Mouse (Mus musculus) liver, embryonic 13.5 days (tissue): ENCODE measurements around the gene Kctd3. TPM values are rescaled to one million over a fixed set of nuclear protein-coding genes. Genes with fewer than 3 reads are reported as not detected.

Source experiments
- ATAC-seq: fragments of 200-750 bp; cut with Nextera tagmentation; 2 replicates; pipeline ENCODE4 v1.8.0; 2017; ENCODE audit warnings: low read depth, mild to moderate bottlenecking, moderate number of reproducible peaks, moderate library complexity
- DNase-seq: peaks from one replicate; pipeline ENCODE4 v3.0.0; 2022
- H3K27ac ChIP-seq: fragments of 300-500 bp; sonication (generic); 2 replicates; pipeline ENCODE4 v1.5.1; 2015; ENCODE audit warnings: moderate library complexity, mild to moderate bottlenecking, inconsistent platforms
- H3K27me3 ChIP-seq: fragments of 300-500 bp; sonication (generic); 2 replicates; pipeline ENCODE4 v1.6.1; 2015; ENCODE audit warnings: mild to moderate bottlenecking, inconsistent platforms
- H3K36me3 ChIP-seq: fragments of 300-500 bp; sonication (generic); 2 replicates; pipeline ENCODE4 v1.6.1; 2015; ENCODE audit warnings: mild to moderate bottlenecking, inconsistent platforms
- H3K4me1 ChIP-seq: fragments of 300-500 bp; sonication (generic); replicated peaks from 2 replicates; pipeline ENCODE4 v1.6.1; 2015; ENCODE audit warnings: inconsistent platforms
- H3K4me2 ChIP-seq: fragments of 300-500 bp; sonication (generic); 2 replicates; pipeline ENCODE4 v1.6.1; 2015; ENCODE audit warnings: inconsistent platforms, mild to moderate bottlenecking, moderate library complexity
- H3K4me3 ChIP-seq: fragments of 300-500 bp; sonication (generic); replicated peaks from 2 replicates; pipeline ENCODE4 v1.5.1; 2015; ENCODE audit warnings: mild to moderate bottlenecking, inconsistent platforms
- H3K9ac ChIP-seq: fragments of 300-500 bp; sonication (generic); 2 replicates; pipeline ENCODE4 v1.6.1; 2015; ENCODE audit warnings: mild to moderate bottlenecking, inconsistent platforms
- H3K9me3 ChIP-seq: fragments of 300-500 bp; sonication (generic); replicated peaks from 2 replicates; pipeline ENCODE4 v1.6.1; 2016; ENCODE audit warnings: inconsistent platforms
- WGBS: fragments of 180-500 bp; shearing (Covaris S2); methylation state at CpG from one replicate; pipeline ENCODE4 v1.1.7; 2015; ENCODE audit not compliant: insufficient replicate concordance; 5-methylcytosine and 5-hydroxymethylcytosine counted together
- polyA plus RNA-seq: library from polyadenylated mRNA; unstranded; fragments of >200 nt; fragmentation: Nextera tagmentation; extraction: Ambion mirVana; gene quantifications from 2 replicates; pipeline ENCODE4 v1.2.1, GENCODE M21; 2015

Kctd3 gene
- polyA plus RNA-seq, result 10.2 and 11.2 TPM in 2 replicates

DNA sequence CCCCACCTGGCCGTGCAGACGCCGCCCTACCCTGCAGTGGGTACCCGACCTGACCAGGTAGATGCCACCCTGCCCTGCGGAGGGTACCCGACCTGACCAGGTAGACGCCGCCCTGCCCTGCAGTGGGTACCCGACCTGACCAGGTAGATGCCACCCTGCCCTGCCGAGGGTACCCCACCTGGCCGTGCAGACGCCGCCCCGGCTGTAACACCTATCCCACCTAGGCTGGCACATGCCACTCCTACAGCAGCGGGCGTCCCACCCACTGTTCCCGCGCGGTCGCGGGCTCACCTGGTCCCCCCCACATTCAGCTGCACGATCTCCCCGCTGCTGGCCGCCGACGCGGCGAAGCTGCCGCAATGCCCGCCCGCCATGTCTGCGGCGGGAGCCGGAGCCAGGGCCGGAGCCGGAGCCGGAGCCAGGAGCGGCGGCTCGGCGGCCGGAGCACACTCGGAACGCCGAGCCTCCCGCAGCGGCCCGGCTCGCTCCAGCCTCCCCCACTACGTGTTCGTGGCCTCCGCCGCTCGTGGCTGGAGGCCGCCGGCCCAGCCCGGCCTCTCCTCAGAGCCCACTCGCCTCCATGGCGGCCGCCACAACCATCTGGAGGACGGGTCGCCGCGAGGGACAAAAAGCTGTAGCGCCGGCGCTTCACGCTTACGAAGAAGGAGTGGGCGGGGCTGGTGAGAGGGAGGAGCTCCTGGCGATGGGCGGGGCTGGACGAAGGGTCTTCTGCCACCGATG is at the start of gene Kctd3:
Gene Kctd3 (minus strand): TSS at position 603 of the 741 bp plus-strand sequence.
- Histone ChIP-seq H3K4me3 (peak within 1 kb of the TSS; percentile 96), H3K9ac (peak within 1 kb of the TSS; percentile 95), H3K4me1 (peaks cover 30% of the 10 kb centered on the region), H3K36me3 (peaks cover 8% of the 10 kb centered on the region; the same call in 1 of the 2 replicates), H3K4me2 (peak within 1 kb of the TSS; percentile 85), H3K9me3 (no peaks in the 10 kb centered on the region), H3K27me3 (peaks cover 7% of the 10 kb centered on the region; the same call in 1 of the 2 replicates), H3K27ac (peak within 1 kb of the TSS; percentile 69)
- under 1% methylated on average over 74 of the region's 74 CpGs for WGBS
- peak; percentile 86 for DNase-seq
- peak; percentile 89 for ATAC-seq

DNA sequence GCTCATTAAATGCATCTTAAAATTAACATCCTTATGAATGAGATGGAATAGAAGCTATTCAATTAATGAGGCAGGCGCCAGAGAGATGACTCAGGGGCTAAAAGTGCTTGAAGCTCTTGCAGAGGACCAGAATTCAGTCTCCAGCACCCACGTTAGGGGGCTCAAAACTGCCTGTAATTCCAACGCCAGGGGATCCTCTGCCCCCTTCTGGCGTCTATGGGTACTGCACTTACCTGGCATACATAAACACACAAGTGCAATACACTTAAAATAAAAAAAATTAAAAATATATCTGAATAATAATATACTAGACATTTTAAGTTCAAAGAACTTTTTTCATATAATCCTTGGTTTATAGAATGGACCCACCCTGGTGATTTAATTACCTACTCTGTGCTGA is 49.8 kb upstream of the Kctd3 start:
- Histone ChIP-seq H3K9ac (no peak overlapping the region), H3K27me3 (no peaks in the 10 kb centered on the region), H3K27ac (no peak overlapping the region), H3K36me3 (no peaks in the 10 kb centered on the region), H3K4me1 (no peaks in the 10 kb centered on the region), H3K4me3 (no peak overlapping the region), H3K9me3 (no peaks in the 10 kb centered on the region), H3K4me2 (no peak overlapping the region)
- ATAC-seq, result no peak
- DNase-seq, result no peak
- 39% methylated on average over 4 of the region's 4 CpGs for WGBS

GRCm38 (mm10) chr1:189055933-189056332 is 48.3 kb upstream of the Kctd3 start:
- no peaks in the 10 kb centered on the region for H3K4me1 ChIP-seq
- H3K36me3 ChIP-seq, result no peaks in the 10 kb centered on the region
- no peak overlapping the region for H3K27ac ChIP-seq
- no peak overlapping the region for H3K4me3 ChIP-seq
- no peak overlapping the region for H3K9ac ChIP-seq
- H3K4me2 ChIP-seq, result no peak overlapping the region
- DNase-seq (no peak), ATAC-seq (no peak)
- WGBS, result 48% methylated on average over 2 of the region's 2 CpGs
- H3K9me3 ChIP-seq, result no peaks in the 10 kb centered on the region
- no peaks in the 10 kb centered on the region for H3K27me3 ChIP-seq

DNA sequence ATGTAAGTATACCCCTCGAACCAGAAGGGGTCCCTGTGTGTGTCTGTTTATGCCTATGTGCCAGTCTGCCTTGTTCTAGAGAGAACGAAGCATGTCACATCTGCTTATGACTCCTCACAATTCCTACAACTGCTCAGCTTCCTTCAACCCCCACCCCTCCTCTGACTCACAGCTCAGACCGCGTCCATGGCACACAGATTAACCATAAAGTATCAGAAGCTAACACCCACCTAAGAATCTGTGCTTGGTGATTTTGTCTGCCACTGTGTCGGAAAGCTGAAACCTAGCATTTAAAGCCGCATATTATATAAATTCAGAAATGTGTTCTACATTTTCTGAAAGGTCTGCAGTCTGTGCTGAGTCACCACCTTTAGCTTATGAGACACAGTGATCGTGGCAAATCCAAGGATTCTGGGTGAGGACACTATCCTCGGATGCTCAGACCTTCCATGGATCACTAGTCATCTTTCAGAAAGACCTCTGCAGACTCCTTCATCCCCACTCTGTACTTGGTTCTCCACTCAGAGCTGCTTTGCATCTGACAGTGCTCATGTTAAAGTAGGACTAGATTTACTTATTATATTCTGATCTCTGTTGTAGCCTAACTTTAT is 47.4 kb upstream of the Kctd3 start:
- 67% methylated on average over 8 of the region's 8 CpGs for WGBS
- DNase-seq, result no peak

DNA sequence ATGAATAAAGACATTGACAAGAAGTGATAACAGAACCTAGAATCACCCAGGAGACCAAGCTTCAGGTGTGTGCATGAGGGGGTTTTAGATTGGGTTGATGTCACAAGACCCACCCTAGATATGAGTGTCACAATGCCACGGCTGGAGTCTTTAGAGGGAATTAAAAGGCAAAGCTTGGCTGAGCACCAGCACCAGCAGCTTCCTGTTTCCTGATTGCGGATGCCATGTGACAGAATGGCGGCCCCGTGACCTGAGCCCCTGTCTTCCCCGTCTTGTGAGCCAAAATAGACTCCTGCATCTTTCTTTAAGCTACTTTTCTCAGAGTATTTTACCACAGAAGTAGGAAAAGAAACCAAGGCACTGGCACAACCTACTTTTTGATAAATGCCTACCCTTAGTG is 46.5 kb upstream of the Kctd3 start:
- ATAC-seq, result no peak
- no peaks in the 10 kb centered on the region for H3K9me3 ChIP-seq
- no peak overlapping the region for H3K27ac ChIP-seq
- H3K4me3 ChIP-seq, result no peak overlapping the region
- 36% methylated on average over 5 of the region's 5 CpGs for WGBS
- H3K4me2 ChIP-seq, result no peak overlapping the region
- no peaks in the 10 kb centered on the region for H3K27me3 ChIP-seq
- H3K9ac ChIP-seq, result no peak overlapping the region
- no peaks in the 10 kb centered on the region for H3K4me1 ChIP-seq
- no peaks in the 10 kb centered on the region for H3K36me3 ChIP-seq
- DNase-seq, result no peak

More for the DNA sequence above, 47.4 kb upstream of the Kctd3 start:
- no peak overlapping the region for H3K4me3 ChIP-seq
- no peaks in the 10 kb centered on the region for H3K27me3 ChIP-seq
- no peak overlapping the region for H3K27ac ChIP-seq
- no peak overlapping the region for H3K9ac ChIP-seq
- H3K36me3 ChIP-seq, result no peaks in the 10 kb centered on the region
- no peak for ATAC-seq
- no peaks in the 10 kb centered on the region for H3K9me3 ChIP-seq
- H3K4me2 ChIP-seq, result no peak overlapping the region
- H3K4me1 ChIP-seq, result no peaks in the 10 kb centered on the region

- no peaks in the 10 kb centered on the region for H3K4me1 ChIP-seq
- H3K27ac ChIP-seq, result no peak overlapping the region
- DNase-seq (no peak), ATAC-seq (no peak)
- H3K27me3 ChIP-seq, result no peaks in the 10 kb centered on the region
- no peaks in the 10 kb centered on the region for H3K9me3 ChIP-seq
- no peak overlapping the region for H3K4me3 ChIP-seq
- 65% methylated on average over 4 of the region's 4 CpGs for WGBS
- no peak overlapping the region for H3K4me2 ChIP-seq
- H3K36me3 ChIP-seq, result no peaks in the 10 kb centered on the region
- no peak overlapping the region for H3K9ac ChIP-seq
These were observed 44.5 kb upstream of the Kctd3 start for GRCm38 (mm10) chr1:189052189-189052588.

DNA sequence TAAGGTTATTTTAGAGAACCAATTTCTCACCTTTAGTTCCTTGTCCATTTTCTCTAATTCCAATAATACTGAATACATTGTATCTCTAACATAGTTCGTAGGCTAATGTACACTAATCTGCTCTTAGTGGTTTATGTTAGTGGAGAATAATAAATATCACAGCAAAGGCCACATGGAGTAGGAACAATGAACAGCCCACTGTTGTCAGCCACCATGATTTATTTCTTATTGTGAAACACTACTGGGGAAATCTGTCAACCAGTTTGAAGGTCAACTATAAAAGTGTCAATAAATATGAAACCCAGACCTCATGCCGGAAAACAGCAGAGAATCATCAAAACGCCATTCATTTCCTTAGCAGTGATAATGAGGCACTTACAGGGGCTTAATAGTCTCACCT is 42.5 kb upstream of the Kctd3 start:
- 68% methylated on average over 3 of the region's 3 CpGs for WGBS
- no peaks in the 10 kb centered on the region for H3K36me3 ChIP-seq
- no peak overlapping the region for H3K27ac ChIP-seq
- ATAC-seq, result no peak
- no peaks in the 10 kb centered on the region for H3K4me1 ChIP-seq
- no peak for DNase-seq
- no peak overlapping the region for H3K4me2 ChIP-seq
- H3K27me3 ChIP-seq, result no peaks in the 10 kb centered on the region
- no peak overlapping the region for H3K9ac ChIP-seq
- H3K4me3 ChIP-seq, result no peak overlapping the region
- no peaks in the 10 kb centered on the region for H3K9me3 ChIP-seq

- H3K4me3 ChIP-seq, result no peak overlapping the region
- ATAC-seq (no peak), DNase-seq (no peak)
- 61% methylated on average over 2 of the region's 2 CpGs for WGBS
- no peak overlapping the region for H3K9ac ChIP-seq
- H3K4me1 ChIP-seq, result no peaks in the 10 kb centered on the region
- H3K27ac ChIP-seq, result no peak overlapping the region
- H3K36me3 ChIP-seq, result no peaks in the 10 kb centered on the region
- no peak overlapping the region for H3K4me2 ChIP-seq
- no peaks in the 10 kb centered on the region for H3K9me3 ChIP-seq
- no peaks in the 10 kb centered on the region for H3K27me3 ChIP-seq
These were observed 40.7 kb upstream of the Kctd3 start for GRCm38 (mm10) chr1:189048331-189048730.

GRCm38 (mm10) chr1:189047918-189048317 is 40.3 kb upstream of the Kctd3 start:
- H3K27me3 ChIP-seq, result no peaks in the 10 kb centered on the region
- no peak overlapping the region for H3K27ac ChIP-seq
- no peak for ATAC-seq
- H3K9ac ChIP-seq, result no peak overlapping the region
- WGBS, result 60% methylated on average over 3 of the region's 3 CpGs
- no peaks in the 10 kb centered on the region for H3K36me3 ChIP-seq
- H3K4me2 ChIP-seq, result no peak overlapping the region
- no peaks in the 10 kb centered on the region for H3K4me1 ChIP-seq
- DNase-seq, result no peak
- H3K4me3 ChIP-seq, result no peak overlapping the region
- no peaks in the 10 kb centered on the region for H3K9me3 ChIP-seq

DNA sequence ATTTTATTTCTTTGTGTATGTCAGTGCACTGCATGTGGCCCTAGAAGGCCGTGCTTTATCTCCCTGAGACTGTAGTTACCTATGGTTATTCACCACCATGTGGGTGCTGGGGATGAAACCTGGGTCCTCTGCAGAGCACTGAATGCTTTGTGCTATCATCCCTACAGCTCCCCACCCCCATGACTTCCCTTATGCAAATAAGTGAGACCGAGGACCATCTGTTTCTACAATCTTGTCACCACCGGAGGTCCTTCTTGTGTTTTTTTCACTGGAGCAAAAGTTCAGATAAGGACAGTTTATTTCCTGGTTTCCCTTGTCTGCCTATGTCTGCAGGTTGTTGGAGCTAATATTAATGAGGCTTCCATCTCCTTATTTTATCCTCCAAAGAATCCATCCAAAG is 39.2 kb upstream of the Kctd3 start:
- 39% methylated on average over 3 of the region's 3 CpGs for WGBS
- DNase-seq (no peak), ATAC-seq (no peak)
- Histone ChIP-seq H3K4me1 (no peaks in the 10 kb centered on the region), H3K27me3 (no peaks in the 10 kb centered on the region), H3K4me2 (no peak overlapping the region), H3K27ac (no peak overlapping the region), H3K9ac (no peak overlapping the region), H3K4me3 (no peak overlapping the region), H3K36me3 (no peaks in the 10 kb centered on the region), H3K9me3 (no peaks in the 10 kb centered on the region)

DNA sequence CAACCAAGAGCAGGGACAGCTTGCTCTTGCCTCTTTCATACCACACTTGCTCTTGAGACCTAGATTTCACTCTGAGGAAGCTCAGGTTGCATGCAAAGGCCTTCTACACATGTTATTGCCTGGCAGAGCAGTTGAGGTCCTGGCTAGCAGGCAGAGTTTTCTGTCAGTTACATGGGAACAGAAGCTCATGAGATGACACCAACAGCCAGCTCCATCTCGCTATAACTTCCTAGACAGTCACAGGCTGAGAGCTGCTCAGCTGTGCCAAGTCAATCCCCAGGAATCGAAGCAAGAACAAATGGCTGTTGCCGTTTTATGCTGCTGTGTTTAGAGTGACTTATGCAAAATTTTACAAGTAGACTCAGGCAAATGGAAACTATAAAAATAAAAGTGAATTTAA is 38.7 kb upstream of the Kctd3 start:
- Histone ChIP-seq H3K27ac (no peak overlapping the region), H3K4me2 (no peak overlapping the region), H3K36me3 (no peaks in the 10 kb centered on the region), H3K9ac (no peak overlapping the region), H3K4me3 (no peak overlapping the region), H3K9me3 (no peaks in the 10 kb centered on the region), H3K4me1 (no peaks in the 10 kb centered on the region), H3K27me3 (no peaks in the 10 kb centered on the region)
- WGBS, result 60% methylated on average over 3 of the region's 3 CpGs
- DNase-seq (no peak), ATAC-seq (no peak)

GRCm38 (mm10) chr1:189041261-189041660 is 33.6 kb upstream of the Kctd3 start:
- ATAC-seq, result no peak
- no peak for DNase-seq
- Histone ChIP-seq H3K36me3 (no peaks in the 10 kb centered on the region), H3K9ac (no peak overlapping the region), H3K27ac (no peak overlapping the region), H3K4me3 (no peak overlapping the region), H3K4me1 (no peaks in the 10 kb centered on the region), H3K27me3 (no peaks in the 10 kb centered on the region), H3K4me2 (no peak overlapping the region), H3K9me3 (no peaks in the 10 kb centered on the region)
- WGBS, result 29% methylated on average over 12 of the region's 12 CpGs
